Mouse (Mus musculus): ENCODE results near the gene Tppp2.

Gene Tppp2

GRCm38 (mm10) chr14:51918125-51918524 lies at the start of gene Tppp2:
TSS of gene Tppp2 (plus strand) at chr14:51918425.
- DNase-seq (ENCODE audit: low spot score in 2 of 2) = no peak

GRCm38 (mm10) chr14:51870756-51871155 lies 47.5 kb upstream of the Tppp2 start:
- DNase-seq (ENCODE audit: low spot score in 2 of 2) = no peak

- no peak for DNase-seq (ENCODE audit: low spot score in 2 of 2)
These were observed 46.5 kb upstream of the Tppp2 start for GRCm38 (mm10) chr14:51871741-51872140.

GRCm38 (mm10) chr14:51877517-51877916 lies 40.7 kb upstream of the Tppp2 start:
- DNase-seq (ENCODE audit: low spot score in 2 of 2) = no peak

GRCm38 (mm10) chr14:51883527-51884030 lies 34.6 kb upstream of the Tppp2 start:
- peak; percentile 76 to 83 for DNase-seq (ENCODE audit: low spot score in 2 of 2)

GRCm38 (mm10) chr14:51884031-51884544 lies 34.1 kb upstream of the Tppp2 start:
- DNase-seq (ENCODE audit: low spot score in 2 of 2) = no peak

GRCm38 (mm10) chr14:51884598-51885331 lies 33.5 kb upstream of the Tppp2 start, which contains the start of gene Mettl17:
TSS of gene Mettl17 (plus strand) at chr14:51884842.
- peak; percentile 96 to 97 for DNase-seq (ENCODE audit: low spot score in 2 of 2)

- DNase-seq (ENCODE audit: low spot score in 2 of 2) = no peak
These were observed 32.2 kb upstream of the Tppp2 start for GRCm38 (mm10) chr14:51886051-51886450.

- DNase-seq (ENCODE audit: low spot score in 2 of 2) = no peak
These were observed 28.4 kb upstream of the Tppp2 start for GRCm38 (mm10) chr14:51889833-51890232.

GRCm38 (mm10) chr14:51892191-51892939 lies 25.9 kb upstream of the Tppp2 start, which contains the start of gene Slc39a2:
TSS of gene Slc39a2 (plus strand) at chr14:51892889.
- DNase-seq (ENCODE audit: low spot score in 2 of 2) = no peak

GRCm38 (mm10) chr14:51893094-51893794 lies 25.0 kb upstream of the Tppp2 start:
- no peak for DNase-seq (ENCODE audit: low spot score in 2 of 2)

GRCm38 (mm10) chr14:51893809-51894208 lies 24.4 kb upstream of the Tppp2 start:
- no peak for DNase-seq (ENCODE audit: low spot score in 2 of 2)

GRCm38 (mm10) chr14:51895071-51895470 lies 23.2 kb upstream of the Tppp2 start:
- DNase-seq (ENCODE audit: low spot score in 2 of 2) = no peak

- no peak for DNase-seq (ENCODE audit: low spot score in 2 of 2)
These were observed 22.2 kb upstream of the Tppp2 start for GRCm38 (mm10) chr14:51896019-51896418.

- DNase-seq (ENCODE audit: low spot score in 2 of 2) = no peak
These were observed 21.6 kb upstream of the Tppp2 start for GRCm38 (mm10) chr14:51896539-51897170.

GRCm38 (mm10) chr14:51899351-51899750 lies 18.9 kb upstream of the Tppp2 start:
- no peak for DNase-seq (ENCODE audit: low spot score in 2 of 2)

- peak; percentile 59 to 86 for DNase-seq (ENCODE audit: low spot score in 2 of 2)
These were observed 15.2 kb upstream of the Tppp2 start for GRCm38 (mm10) chr14:51902806-51903710.

- DNase-seq (ENCODE audit: low spot score in 2 of 2) = no peak
These were observed 14.4 kb upstream of the Tppp2 start for GRCm38 (mm10) chr14:51903782-51904181.

GRCm38 (mm10) chr14:51904706-51905105 lies 13.5 kb upstream of the Tppp2 start:
- no peak for DNase-seq (ENCODE audit: low spot score in 2 of 2)

- no peak for DNase-seq (ENCODE audit: low spot score in 2 of 2)
These were observed 12.1 kb upstream of the Tppp2 start for GRCm38 (mm10) chr14:51906102-51906501.
